Mouse (Mus musculus): ENCODE results near the gene Sema4a. TPM values are rescaled to one million over a fixed set of nuclear protein-coding genes. Genes with fewer than 3 reads are reported as not detected.
A peak's percentile ranks its signal among the peaks of the same experiment; 100 is the strongest.

The Sema4a gene
- polyA plus RNA-seq, 1 experiment from 2014 or later, result 21.5 TPM

DNA sequence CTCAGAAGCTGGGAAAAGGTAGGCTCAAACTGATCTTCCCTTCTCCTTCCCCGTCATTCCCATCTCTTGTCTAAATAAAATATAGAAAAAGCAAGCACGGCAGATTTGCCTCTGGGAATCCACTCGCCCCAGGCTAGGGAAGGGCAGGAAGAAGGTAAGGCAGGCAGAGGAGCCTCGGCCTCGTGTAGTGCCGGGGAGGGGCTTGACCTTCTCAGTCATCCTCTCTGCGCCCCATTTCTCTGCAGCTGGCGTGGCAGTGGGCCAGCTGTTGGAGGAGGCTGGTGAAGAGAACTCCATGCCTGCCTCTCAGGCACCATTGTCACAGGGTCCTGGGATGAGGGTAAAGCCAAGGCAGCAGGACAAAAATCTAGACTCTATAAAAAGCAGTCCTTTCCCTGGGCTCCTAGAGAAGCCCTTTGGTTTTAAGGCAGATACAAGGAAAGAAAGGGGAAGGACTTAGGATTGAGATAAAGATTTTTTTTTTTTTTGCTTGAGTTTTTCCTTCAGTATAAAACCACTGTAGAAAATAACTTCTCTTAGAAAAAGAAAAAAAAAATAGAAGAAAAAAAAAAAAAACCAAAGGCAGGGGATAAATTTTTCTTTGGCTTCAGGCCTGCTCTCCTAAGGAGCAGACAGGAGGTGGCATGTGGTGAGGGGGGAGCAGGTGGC, 20.5 kb upstream of the Sema4a start:
- H3K4me3 ChIP-seq (ENCODE audit: low read depth, low read length), result no peak overlapping the region
- H3K4me1 ChIP-seq (ENCODE audit: control insufficient read depth, insufficient read depth, low read length), result no peaks in the 10 kb centered on the region
- no peak for ATAC-seq (ENCODE audit: low read depth)
- H3K27me3 ChIP-seq (ENCODE audit: control insufficient read depth, insufficient read depth, low read length), result peaks cover 29% of the 10 kb centered on the region
- H3K9ac ChIP-seq (replicated peaks; ENCODE audit: low read depth, low read length), result no peak overlapping the region
- H3K27ac ChIP-seq (ENCODE audit: low read depth, low read length), result no peak overlapping the region
- H3K36me3 ChIP-seq (ENCODE audit: control insufficient read depth, insufficient read depth, low read length), result peaks cover 5% of the 10 kb centered on the region; the same call in 1 of the 2 replicates
- H3K9me3 ChIP-seq (ENCODE audit: control insufficient read depth, low read length), result no peaks in the 10 kb centered on the region
- H3K4me2 ChIP-seq (ENCODE audit: low read depth, low read length), result no peak overlapping the region
- 49% methylated on average over 8 of the region's 8 CpGs for WGBS

DNA sequence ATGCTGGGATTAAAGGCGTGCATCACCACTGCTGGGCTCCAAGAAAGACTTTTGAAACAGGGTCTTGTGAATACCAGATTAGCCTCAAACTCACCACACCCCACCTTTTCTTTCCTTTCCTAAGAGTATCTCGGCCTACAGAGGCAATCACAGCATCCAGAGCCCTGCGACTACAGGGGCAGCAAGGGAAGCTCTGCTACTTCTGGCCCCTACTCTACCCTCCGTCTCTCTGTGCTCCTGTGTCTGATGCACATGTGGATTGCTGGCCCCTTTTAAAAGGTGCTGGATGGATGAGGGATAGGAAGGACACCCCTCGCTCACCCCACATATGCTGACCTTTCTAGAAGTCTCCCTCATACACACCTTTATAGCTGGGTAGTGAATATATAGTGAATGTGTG, 19.7 kb upstream of the Sema4a start:
- 91% methylated on average over 5 of the region's 5 CpGs for WGBS
- no peaks in the 10 kb centered on the region for H3K9me3 ChIP-seq (ENCODE audit: control insufficient read depth, low read length)
- peaks cover 22% of the 10 kb centered on the region for H3K27me3 ChIP-seq (ENCODE audit: control insufficient read depth, insufficient read depth, low read length)
- ATAC-seq (ENCODE audit: low read depth), result no peak
- H3K36me3 ChIP-seq (ENCODE audit: control insufficient read depth, insufficient read depth, low read length), result no peaks in the 10 kb centered on the region
- H3K4me1 ChIP-seq (ENCODE audit: control insufficient read depth, insufficient read depth, low read length), result no peaks in the 10 kb centered on the region
- H3K4me3 ChIP-seq (ENCODE audit: low read depth, low read length), result no peak overlapping the region
- no peak overlapping the region for H3K27ac ChIP-seq (ENCODE audit: low read depth, low read length)
- H3K9ac ChIP-seq (replicated peaks; ENCODE audit: low read depth, low read length), result no peak overlapping the region
- H3K4me2 ChIP-seq (ENCODE audit: low read depth, low read length), result no peak overlapping the region

DNA sequence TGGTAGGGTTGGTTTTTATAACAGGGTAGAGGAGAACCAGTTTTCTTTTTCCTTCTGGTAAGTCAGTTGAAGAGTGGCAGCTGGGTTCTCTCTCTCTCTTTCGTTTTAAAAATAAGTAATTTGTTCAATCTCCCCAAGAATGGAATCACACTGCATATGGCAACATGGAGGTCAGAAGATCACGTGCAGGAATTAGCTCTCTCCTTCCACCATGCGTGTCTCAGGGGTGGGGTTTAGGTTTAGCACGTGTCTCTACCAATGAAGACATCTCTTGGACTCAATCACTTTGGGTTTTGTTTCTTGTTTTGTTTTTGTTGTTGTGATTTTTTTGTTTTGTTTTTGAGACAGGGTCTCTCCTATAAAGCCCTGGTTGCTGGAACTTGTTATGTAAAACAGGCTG, 18.8 kb upstream of the Sema4a start:
- H3K4me2 ChIP-seq (ENCODE audit: low read depth, low read length), result no peak overlapping the region
- WGBS, result 85% methylated on average over 4 of the region's 4 CpGs
- ATAC-seq (ENCODE audit: low read depth), result no peak
- no peaks in the 10 kb centered on the region for H3K36me3 ChIP-seq (ENCODE audit: control insufficient read depth, insufficient read depth, low read length)
- no peak overlapping the region for H3K27ac ChIP-seq (ENCODE audit: low read depth, low read length)
- H3K4me1 ChIP-seq (ENCODE audit: control insufficient read depth, insufficient read depth, low read length), result no peaks in the 10 kb centered on the region
- H3K9me3 ChIP-seq (ENCODE audit: control insufficient read depth, low read length), result no peaks in the 10 kb centered on the region
- H3K9ac ChIP-seq (replicated peaks; ENCODE audit: low read depth, low read length), result no peak overlapping the region
- no peak overlapping the region for H3K4me3 ChIP-seq (ENCODE audit: low read depth, low read length)
- peaks cover 15% of the 10 kb centered on the region for H3K27me3 ChIP-seq (ENCODE audit: control insufficient read depth, insufficient read depth, low read length)

DNA sequence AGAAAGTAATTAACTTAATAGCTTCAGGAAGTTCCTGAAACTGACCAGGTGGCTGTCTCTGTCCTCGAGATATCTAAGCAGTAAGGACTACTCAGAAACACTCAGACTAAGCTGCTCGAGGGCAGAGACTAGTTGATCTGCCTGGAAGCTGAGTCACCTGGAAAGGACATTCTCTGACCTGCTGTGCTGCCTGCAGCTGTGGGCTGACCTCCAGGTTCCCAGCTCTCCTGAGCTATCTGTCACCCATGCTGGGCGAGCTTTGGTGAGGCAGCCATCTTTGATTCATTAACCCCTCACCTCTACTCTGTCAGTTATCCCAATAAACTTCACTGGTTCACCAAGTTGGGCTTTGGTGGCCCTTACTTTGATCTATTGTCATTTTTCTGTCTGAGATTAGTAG, 18.2 kb upstream of the Sema4a start:
- H3K27me3 ChIP-seq (ENCODE audit: control insufficient read depth, insufficient read depth, low read length), result peaks cover 9% of the 10 kb centered on the region; the same call in 1 of the 2 replicates
- H3K27ac ChIP-seq (ENCODE audit: low read depth, low read length), result no peak overlapping the region
- no peaks in the 10 kb centered on the region for H3K4me1 ChIP-seq (ENCODE audit: control insufficient read depth, insufficient read depth, low read length)

DNA sequence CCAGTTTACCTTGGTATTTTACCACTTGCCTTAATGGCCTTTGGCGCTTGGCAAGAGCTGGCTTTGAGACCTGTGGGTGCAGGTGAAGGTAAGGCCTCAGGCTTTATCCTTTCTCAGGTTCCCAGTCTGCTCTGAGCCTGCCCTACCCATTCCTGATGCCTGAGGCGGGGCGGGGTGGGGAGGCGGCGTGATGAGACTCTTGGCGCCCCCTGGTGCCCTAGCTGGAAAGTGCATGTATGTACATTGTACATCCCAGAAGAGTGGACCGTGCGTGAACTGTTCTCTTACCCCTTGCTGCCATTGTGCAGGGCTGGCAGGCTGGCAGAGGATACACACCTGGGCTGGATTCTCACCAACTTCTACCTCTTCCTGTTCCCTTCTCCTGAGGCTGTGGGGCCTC, 16.8 kb upstream of the Sema4a start:
- Histone ChIP-seq H3K36me3 (ENCODE audit: control insufficient read depth, insufficient read depth, low read length) (no peaks in the 10 kb centered on the region), H3K9ac (replicated peaks; ENCODE audit: low read depth, low read length) (no peak overlapping the region), H3K4me1 (ENCODE audit: control insufficient read depth, insufficient read depth, low read length) (no peaks in the 10 kb centered on the region), H3K4me2 (ENCODE audit: low read depth, low read length) (no peak overlapping the region), H3K4me3 (ENCODE audit: low read depth, low read length) (no peak overlapping the region), H3K27me3 (ENCODE audit: control insufficient read depth, insufficient read depth, low read length) (no peaks in the 10 kb centered on the region), H3K9me3 (ENCODE audit: control insufficient read depth, low read length) (no peaks in the 10 kb centered on the region), H3K27ac (ENCODE audit: low read depth, low read length) (no peak overlapping the region)
- 4% methylated on average over 8 of the region's 8 CpGs for WGBS
- peak; percentile 83 for ATAC-seq (ENCODE audit: low read depth)

More for the DNA sequence above, 18.2 kb upstream of the Sema4a start:
- 64% methylated on average over 3 of the region's 3 CpGs for WGBS
- Histone ChIP-seq H3K9ac (replicated peaks; ENCODE audit: low read depth, low read length) (no peak overlapping the region), H3K4me2 (ENCODE audit: low read depth, low read length) (no peak overlapping the region), H3K36me3 (ENCODE audit: control insufficient read depth, insufficient read depth, low read length) (no peaks in the 10 kb centered on the region), H3K4me3 (ENCODE audit: low read depth, low read length) (no peak overlapping the region), H3K9me3 (ENCODE audit: control insufficient read depth, low read length) (no peaks in the 10 kb centered on the region)
- no peak for ATAC-seq (ENCODE audit: low read depth)

DNA sequence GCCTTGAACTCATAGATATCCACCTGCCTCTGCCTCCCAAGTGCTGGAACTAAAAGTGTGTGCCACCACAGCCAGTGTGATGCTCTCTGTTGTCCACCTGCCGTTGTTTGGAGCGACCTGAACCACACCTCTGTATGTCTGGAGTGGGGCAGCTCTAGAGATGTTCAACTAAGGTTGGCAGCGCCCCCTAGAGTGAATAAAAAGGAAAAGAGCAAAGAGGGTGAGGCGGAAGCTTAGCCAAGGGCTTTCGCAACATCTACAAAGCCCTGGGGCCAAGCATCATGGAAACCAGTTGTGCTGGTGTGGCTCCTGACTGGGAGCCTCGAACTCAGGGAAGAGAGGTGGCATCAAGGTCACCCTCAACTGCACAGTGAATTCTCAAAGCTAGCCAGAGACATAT, 15.4 kb upstream of the Sema4a start:
- no peak for ATAC-seq (ENCODE audit: low read depth)
- no peaks in the 10 kb centered on the region for H3K36me3 ChIP-seq (ENCODE audit: control insufficient read depth, insufficient read depth, low read length)
- no peak overlapping the region for H3K27ac ChIP-seq (ENCODE audit: low read depth, low read length)
- no peaks in the 10 kb centered on the region for H3K4me1 ChIP-seq (ENCODE audit: control insufficient read depth, insufficient read depth, low read length)
- no peak overlapping the region for H3K4me3 ChIP-seq (ENCODE audit: low read depth, low read length)
- no peak overlapping the region for H3K9ac ChIP-seq (replicated peaks; ENCODE audit: low read depth, low read length)
- WGBS, result 69% methylated on average over 6 of the region's 6 CpGs
- H3K9me3 ChIP-seq (ENCODE audit: control insufficient read depth, low read length), result no peaks in the 10 kb centered on the region
- no peak overlapping the region for H3K4me2 ChIP-seq (ENCODE audit: low read depth, low read length)
- no peaks in the 10 kb centered on the region for H3K27me3 ChIP-seq (ENCODE audit: control insufficient read depth, insufficient read depth, low read length)

DNA sequence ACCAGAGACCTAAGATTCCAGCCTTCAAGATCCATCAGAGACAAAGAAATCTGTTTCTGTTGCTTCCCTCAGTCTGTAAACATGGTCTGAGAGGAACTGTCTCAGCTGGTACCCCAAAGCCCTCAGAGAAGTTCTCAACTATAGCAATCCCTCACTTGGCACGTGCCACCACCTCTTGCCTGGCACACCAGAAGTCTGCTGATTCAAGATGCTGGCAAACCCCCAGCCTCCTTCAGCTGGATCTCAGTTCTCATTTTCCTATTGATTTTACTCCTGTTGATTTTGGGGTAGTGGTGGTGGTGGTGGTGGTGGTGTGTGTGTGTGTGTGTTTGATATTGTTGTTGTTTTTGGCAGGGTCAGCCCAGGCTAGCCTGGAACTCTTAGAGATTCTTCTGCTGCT, 12.6 kb upstream of the Sema4a start:
- Histone ChIP-seq H3K9ac (replicated peaks; ENCODE audit: low read depth, low read length) (no peak overlapping the region), H3K27ac (ENCODE audit: low read depth, low read length) (no peak overlapping the region), H3K4me1 (ENCODE audit: control insufficient read depth, insufficient read depth, low read length) (no peaks in the 10 kb centered on the region), H3K4me2 (ENCODE audit: low read depth, low read length) (no peak overlapping the region), H3K36me3 (ENCODE audit: control insufficient read depth, insufficient read depth, low read length) (no peaks in the 10 kb centered on the region), H3K27me3 (ENCODE audit: control insufficient read depth, insufficient read depth, low read length) (no peaks in the 10 kb centered on the region), H3K4me3 (ENCODE audit: low read depth, low read length) (no peak overlapping the region), H3K9me3 (ENCODE audit: control insufficient read depth, low read length) (no peaks in the 10 kb centered on the region)
- 81% methylated on average over 1 of the region's 1 CpGs for WGBS
- no peak for ATAC-seq (ENCODE audit: low read depth)

DNA sequence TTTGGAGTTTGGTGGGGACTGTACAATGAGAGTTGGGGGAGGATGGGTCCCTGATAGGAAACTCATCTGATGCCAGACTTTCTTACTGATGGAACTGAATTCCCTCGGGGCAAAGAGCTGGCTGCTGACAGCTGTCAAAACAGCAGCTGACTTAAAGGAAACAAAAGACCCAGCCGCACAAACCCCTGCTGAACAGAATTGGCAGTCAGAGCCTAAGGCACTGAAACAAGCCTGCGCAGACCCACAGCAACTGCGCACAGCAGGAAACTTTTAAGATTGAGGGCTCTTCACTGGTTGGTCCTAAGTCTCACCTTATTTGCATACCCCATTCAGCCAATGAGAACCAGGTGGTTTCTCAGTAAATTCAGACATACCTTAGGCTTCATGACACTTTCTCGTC, 12.0 kb upstream of the Sema4a start:
- Histone ChIP-seq H3K4me1 (ENCODE audit: control insufficient read depth, insufficient read depth, low read length) (no peaks in the 10 kb centered on the region), H3K4me2 (ENCODE audit: low read depth, low read length) (no peak overlapping the region), H3K4me3 (ENCODE audit: low read depth, low read length) (no peak overlapping the region), H3K27me3 (ENCODE audit: control insufficient read depth, insufficient read depth, low read length) (no peaks in the 10 kb centered on the region), H3K27ac (ENCODE audit: low read depth, low read length) (no peak overlapping the region), H3K9ac (replicated peaks; ENCODE audit: low read depth, low read length) (no peak overlapping the region), H3K9me3 (ENCODE audit: control insufficient read depth, low read length) (no peaks in the 10 kb centered on the region), H3K36me3 (ENCODE audit: control insufficient read depth, insufficient read depth, low read length) (no peaks in the 10 kb centered on the region)
- ATAC-seq (ENCODE audit: low read depth), result peak; percentile 31; the same call in 1 of the 2 replicates
- WGBS, result 24% methylated on average over 5 of the region's 5 CpGs

DNA sequence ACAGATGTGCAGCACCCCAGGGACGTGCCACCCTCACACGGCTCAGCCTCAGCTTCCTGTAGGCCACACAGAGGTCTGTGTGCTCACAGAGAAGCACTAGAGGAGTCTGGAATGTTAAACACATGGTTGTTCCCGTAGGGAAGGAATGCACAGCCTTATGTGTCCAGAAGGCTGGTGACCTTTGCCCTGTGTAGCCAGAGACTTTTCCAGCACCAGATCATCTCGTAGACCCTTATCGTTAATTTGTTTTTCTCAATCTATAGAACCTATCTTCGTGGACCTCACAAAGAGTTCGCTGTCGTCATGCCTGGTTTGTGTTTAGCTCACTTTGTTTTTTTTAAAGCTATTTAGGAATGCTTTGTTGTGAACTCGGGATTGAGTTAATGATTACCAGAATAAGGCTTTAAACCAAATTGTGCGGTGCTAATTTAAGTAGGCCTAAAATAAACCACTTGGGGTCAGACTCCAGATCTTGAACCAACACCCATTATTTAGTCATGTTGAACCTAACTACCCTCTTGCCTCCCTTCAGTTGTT, 10.0 kb upstream of the Sema4a start:
- 30% methylated on average over 10 of the region's 10 CpGs for whole genome bisulfite sequencing
- Histone ChIP-seq H3K4me3 (ENCODE audit: low read depth, low read length) (no peak overlapping the region), H3K9ac (replicated peaks; ENCODE audit: low read depth, low read length) (no peak overlapping the region), H3K27me3 (ENCODE audit: control insufficient read depth, insufficient read depth, low read length) (no peaks in the 10 kb centered on the region), H3K27ac (ENCODE audit: low read depth, low read length) (no peak overlapping the region), H3K4me2 (ENCODE audit: low read depth, low read length) (no peak overlapping the region), H3K36me3 (ENCODE audit: control insufficient read depth, insufficient read depth, low read length) (no peaks in the 10 kb centered on the region), H3K9me3 (ENCODE audit: control insufficient read depth, low read length) (no peaks in the 10 kb centered on the region), H3K4me1 (ENCODE audit: control insufficient read depth, insufficient read depth, low read length) (no peaks in the 10 kb centered on the region)
- ATAC-seq (ENCODE audit: low read depth), result no peak

Measured in neural tube, embryonic 14.5 days (tissue).